Mouse (Mus musculus) liver, embryonic 14 days (tissue): ENCODE data around the gene Zic3. TPM values are rescaled to one million over a fixed set of nuclear protein-coding genes. Genes with fewer than 3 reads are reported as not detected.

Experiments used
- polyA plus RNA-seq: library from polyadenylated mRNA; depleted of rRNA; stranded (reverse); fragments of >200 nt; gene quantifications from 2 replicates; pipeline ENCODE4 v1.2.3, GENCODE M21; 2012; rRNA removed

The Zic3 gene
- not detected in 2 replicates for polyA plus RNA-seq

DNA sequence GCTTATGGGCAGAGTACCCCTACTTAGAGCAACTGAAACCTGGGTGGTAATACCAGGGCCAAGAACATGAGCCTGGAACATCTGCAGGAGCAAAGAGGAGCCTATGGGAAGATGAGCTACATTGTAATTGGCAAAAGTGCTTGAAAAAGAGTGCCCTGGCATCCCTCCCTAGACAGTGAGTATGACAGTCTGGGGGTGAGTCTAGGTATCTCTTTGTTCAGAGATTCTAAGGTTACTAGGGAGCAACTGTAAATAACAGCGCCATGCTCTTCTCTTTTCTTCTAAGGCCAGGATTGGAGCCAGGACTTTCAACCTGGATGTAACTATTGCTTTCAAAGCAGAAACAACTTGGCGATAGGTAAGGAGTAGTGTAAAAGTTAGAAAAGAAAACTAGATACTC, at the start of gene Zic3:
Zic3 (plus strand) TSS at position 301 of the 400 bp plus-strand sequence.

